Mouse (Mus musculus) lung, postnatal 0 days (tissue): ENCODE measurements at regions not wholly inside any gene's neighbourhood (a gene's known extent, or its start where the extent isn't known, plus 50 kb on each side); places are given as distances from the start of the nearest gene placed in this dataset.

Source experiments
- ATAC-seq: fragments of 200-750 bp; cut with Nextera tagmentation; 2 replicates; pipeline ENCODE4 v1.8.0; 2017; ENCODE audit warnings: moderate library complexity
- DNase-seq: peaks from one replicate; pipeline ENCODE4 v3.0.0-alpha.2; 2016; ENCODE audit warnings: low spot score
- H3K27ac ChIP-seq: fragments of 300-500 bp; sonication (generic); 2 replicates; pipeline ENCODE4 v1.5.1; 2014; ENCODE audit warnings: antibody characterized with exemption, mild to moderate bottlenecking, low read length, mixed read lengths
- H3K27me3 ChIP-seq: fragments of 300-500 bp; sonication (generic); replicated peaks from 2 replicates; pipeline ENCODE4 v1.6.1; 2014; ENCODE audit warnings: low read length, mixed read lengths; ENCODE audit not compliant: insufficient read depth
- H3K36me3 ChIP-seq: fragments of 300-500 bp; sonication (generic); 2 replicates; pipeline ENCODE4 v1.6.1; 2014; ENCODE audit warnings: low read length, mixed read lengths; ENCODE audit not compliant: insufficient read depth
- H3K4me1 ChIP-seq: fragments of 300-500 bp; sonication (generic); 2 replicates; pipeline ENCODE4 v1.6.1; 2014; ENCODE audit warnings: antibody characterized with exemption, low read depth, low read length, mixed read lengths; ENCODE audit not compliant: insufficient read depth
- H3K4me2 ChIP-seq: fragments of 300-500 bp; sonication (generic); replicated peaks from 2 replicates; pipeline ENCODE4 v1.6.1; 2014; ENCODE audit warnings: low read depth, mild to moderate bottlenecking, low read length, moderate library complexity, mixed read lengths
- H3K4me3 ChIP-seq: fragments of 300-500 bp; sonication (generic); 2 replicates; pipeline ENCODE4 v1.5.1; 2014; ENCODE audit warnings: low read depth, low read length
- H3K9ac ChIP-seq: fragments of 300-500 bp; sonication (generic); replicated peaks from 2 replicates; pipeline ENCODE4 v1.6.1; 2014; ENCODE audit warnings: low read depth, mild to moderate bottlenecking
- H3K9me3 ChIP-seq: fragments of 300-500 bp; sonication (generic); 2 replicates; pipeline ENCODE4 v1.6.1; 2016; ENCODE audit warnings: low read length, mixed read lengths
- CTCF ChIP-seq: IDR thresholded peaks from 2 replicates; pipeline ENCODE4 v1.5.1; 2016; ENCODE audit warnings: antibody characterized with exemption, mild to moderate bottlenecking
- EP300 ChIP-seq: IDR thresholded peaks from 2 replicates; pipeline ENCODE4 v1.6.1; 2016; ENCODE audit warnings: antibody characterized with exemption, mild to moderate bottlenecking, control low read depth
- WGBS: fragments of 180-500 bp; shearing (Covaris S2); extraction: QIAGEN DNeasy Blood & Tissue Kit; methylation state at CpG from one replicate; pipeline ENCODE4 v1.1.7; 2014; 5-methylcytosine and 5-hydroxymethylcytosine counted together

GRCm38 (mm10) chr7:65772845-65773244 lies 81.9 kb downstream of the Tm2d3 start:
- no peak overlapping the region for H3K9ac ChIP-seq
- no peak for DNase-seq
- H3K4me3 ChIP-seq, result no peak overlapping the region
- no peak for ATAC-seq
- WGBS, result 82% methylated on average over 3 of the region's 3 CpGs
- no peaks in the 10 kb centered on the region for H3K36me3 ChIP-seq
- no peak overlapping the region for H3K4me2 ChIP-seq
- no peak overlapping the region for H3K27ac ChIP-seq
- no peaks in the 10 kb centered on the region for H3K4me1 ChIP-seq
- TF ChIP-seq CTCF (peak; percentile 37), EP300 (no peak)
- no peaks in the 10 kb centered on the region for H3K9me3 ChIP-seq
- H3K27me3 ChIP-seq, result no peaks in the 10 kb centered on the region

GRCm38 (mm10) chr7:65773948-65774347 lies 83.0 kb downstream of the Tm2d3 start:
- Histone ChIP-seq H3K9ac (no peak overlapping the region), H3K27me3 (no peaks in the 10 kb centered on the region), H3K4me3 (no peak overlapping the region), H3K9me3 (no peaks in the 10 kb centered on the region), H3K4me2 (no peak overlapping the region), H3K27ac (no peak overlapping the region), H3K36me3 (no peaks in the 10 kb centered on the region), H3K4me1 (no peaks in the 10 kb centered on the region)
- peak; percentile 49 for ATAC-seq
- peak; percentile 25 for DNase-seq
- TF ChIP-seq CTCF (no peak), EP300 (no peak)
- WGBS, result 30% methylated on average over 2 of the region's 2 CpGs

- Histone ChIP-seq H3K36me3 (no peaks in the 10 kb centered on the region), H3K9ac (no peak overlapping the region), H3K4me3 (no peak overlapping the region), H3K4me2 (no peak overlapping the region), H3K9me3 (no peaks in the 10 kb centered on the region), H3K27ac (no peak overlapping the region), H3K4me1 (no peaks in the 10 kb centered on the region), H3K27me3 (no peaks in the 10 kb centered on the region)
- ATAC-seq (no peak), DNase-seq (no peak)
- WGBS, result 89% methylated on average over 11 of the region's 11 CpGs
- TF ChIP-seq CTCF, result no peak
- TF ChIP-seq EP300, result no peak
Observed at GRCm38 (mm10) chr7:65774388-65775015, 83.5 kb downstream of the Tm2d3 start.

GRCm38 (mm10) chr7:65775016-65775415 lies 84.0 kb downstream of the Tm2d3 start:
- no peak for TF ChIP-seq EP300
- TF ChIP-seq CTCF, result no peak
- WGBS, result 92% methylated on average over 3 of the region's 3 CpGs
- H3K36me3 ChIP-seq, result no peaks in the 10 kb centered on the region

GRCm38 (mm10) chr7:65779716-65780372 lies 81.7 kb upstream of the Pcsk6 start:
- Histone ChIP-seq H3K9ac (no peak overlapping the region), H3K4me2 (peak overlapping the region; percentile 19; the same call in 1 of the 2 replicates), H3K9me3 (no peaks in the 10 kb centered on the region), H3K36me3 (no peaks in the 10 kb centered on the region), H3K4me3 (no peak overlapping the region), H3K27ac (no peak overlapping the region), H3K4me1 (no peaks in the 10 kb centered on the region), H3K27me3 (no peaks in the 10 kb centered on the region)
- WGBS, result 53% methylated on average over 14 of the region's 14 CpGs
- ATAC-seq (peak; percentile 71), DNase-seq (peak; percentile 55)
- TF ChIP-seq CTCF, result no peak
- TF ChIP-seq EP300, result no peak

More at GRCm38 (mm10) chr7:65775016-65775415, 84.0 kb downstream of the Tm2d3 start:
- H3K4me3 ChIP-seq, result no peak overlapping the region
- DNase-seq (no peak), ATAC-seq (no peak)
- H3K4me1 ChIP-seq, result no peaks in the 10 kb centered on the region
- H3K9ac ChIP-seq, result no peak overlapping the region
- H3K27ac ChIP-seq, result no peak overlapping the region
- H3K4me2 ChIP-seq, result no peak overlapping the region
- no peaks in the 10 kb centered on the region for H3K9me3 ChIP-seq
- no peaks in the 10 kb centered on the region for H3K27me3 ChIP-seq

- ATAC-seq (no peak), DNase-seq (no peak)
- Histone ChIP-seq H3K4me2 (no peak overlapping the region), H3K36me3 (no peaks in the 10 kb centered on the region), H3K27ac (no peak overlapping the region), H3K9me3 (no peaks in the 10 kb centered on the region), H3K4me3 (no peak overlapping the region), H3K4me1 (no peaks in the 10 kb centered on the region), H3K9ac (no peak overlapping the region), H3K27me3 (no peaks in the 10 kb centered on the region)
- TF ChIP-seq CTCF (no peak), EP300 (no peak)
- WGBS, result 51% methylated on average over 9 of the region's 9 CpGs
Observed at GRCm38 (mm10) chr7:65780578-65781370, 80.8 kb upstream of the Pcsk6 start.
